Mouse (Mus musculus) brain, embryonic 14.5 days (tissue): Measurements from ENCODE around the gene Pcsk2.

Experiments used
- CTCF ChIP-seq: fragments of 200-500 bp; IDR thresholded peaks from 2 replicates; pipeline ENCODE4 v1.5.1; 2012; ENCODE audit warnings: inconsistent platforms, mild to moderate bottlenecking, moderate library complexity, borderline replicate concordance; ENCODE audit not compliant: insufficient read depth, insufficient read length; ENCODE audit errors: extremely low read depth
- POLR2A ChIP-seq: fragments of 200-500 bp; IDR thresholded peaks from 2 replicates; pipeline ENCODE4 v1.6.1; 2012; ENCODE audit warnings: mild to moderate bottlenecking, inconsistent platforms, borderline replicate concordance; ENCODE audit not compliant: poor library complexity, insufficient read depth, insufficient read length, severe bottlenecking; ENCODE audit errors: extremely low read depth

- TF ChIP-seq POLR2A: no peak
- TF ChIP-seq CTCF: no peak
These were observed 169.2 kb downstream of the Pcsk2 start for GRCm38 (mm10) chr2:143715110-143715509.
